Mouse (Mus musculus): Measurements from ENCODE around the gene Eepd1.

Eepd1 gene

GRCm38 (mm10) chr9:25490278-25491145 lies 9.2 kb downstream of the Eepd1 start:
- no peak for DNase-seq

GRCm38 (mm10) chr9:25493918-25494317 lies 12.6 kb downstream of the Eepd1 start:
- no peak for DNase-seq

DNA sequence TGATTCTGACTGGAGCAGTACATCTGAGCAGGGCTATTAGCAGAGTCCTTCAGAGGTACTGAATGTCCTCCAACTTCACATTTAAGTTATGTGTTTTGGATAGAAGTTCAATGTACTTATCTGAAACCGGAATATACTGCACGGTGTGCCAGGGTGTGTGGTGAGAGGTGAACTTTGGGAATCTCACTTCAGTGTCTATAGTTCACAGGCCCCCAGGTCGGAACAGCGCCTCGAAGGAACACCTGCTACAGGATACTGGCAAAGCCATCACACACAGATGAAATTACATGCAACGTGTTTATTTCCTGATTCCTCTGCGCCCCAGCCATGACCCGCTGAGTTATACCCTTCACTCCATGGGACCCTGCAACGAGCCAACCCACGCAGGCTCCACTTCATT lies 14.3 kb downstream of the Eepd1 start:
- DNase-seq: no peak

DNA sequence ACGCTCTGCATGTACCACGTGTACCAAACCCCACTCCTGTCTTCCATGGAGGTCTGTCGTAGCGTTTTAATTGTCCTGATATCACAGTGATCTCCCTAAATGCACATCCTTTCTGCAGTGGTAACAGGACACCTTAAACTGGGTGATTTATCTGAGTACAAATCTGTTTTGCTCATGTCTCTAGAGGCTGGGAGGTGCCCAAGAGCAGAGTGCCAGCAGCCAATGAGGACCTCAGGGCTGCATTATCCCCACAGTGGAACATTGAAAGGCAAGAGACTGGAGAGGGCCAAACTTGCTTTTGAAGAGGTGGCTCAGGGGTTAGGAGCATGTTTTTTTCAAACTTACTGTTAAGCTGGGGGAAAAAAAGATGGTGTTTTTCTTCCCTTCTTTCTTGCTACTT lies 14.8 kb downstream of the Eepd1 start:
- no peak for DNase-seq

DNA sequence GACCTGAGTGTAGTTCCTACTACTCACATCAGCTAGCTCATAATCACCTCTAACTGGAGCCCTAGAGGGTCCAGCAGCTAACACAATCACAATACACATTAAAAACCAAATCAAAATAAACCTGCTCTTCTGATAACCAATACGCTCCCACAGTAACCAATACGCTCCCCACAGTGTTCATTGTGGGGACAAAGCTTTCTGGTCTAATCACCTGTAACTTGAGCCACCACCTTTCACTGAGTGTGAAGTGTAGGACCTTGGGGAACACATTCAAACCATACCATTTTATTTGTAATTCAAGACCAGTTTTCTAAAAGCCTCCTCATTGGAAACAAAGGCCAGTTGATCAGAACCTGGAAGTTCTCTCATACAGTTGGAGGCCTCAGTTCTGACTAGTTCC lies 15.4 kb downstream of the Eepd1 start:
- no peak for DNase-seq

GRCm38 (mm10) chr9:25498770-25499169 lies 17.4 kb downstream of the Eepd1 start:
- DNase-seq: peak; percentile 37

DNA sequence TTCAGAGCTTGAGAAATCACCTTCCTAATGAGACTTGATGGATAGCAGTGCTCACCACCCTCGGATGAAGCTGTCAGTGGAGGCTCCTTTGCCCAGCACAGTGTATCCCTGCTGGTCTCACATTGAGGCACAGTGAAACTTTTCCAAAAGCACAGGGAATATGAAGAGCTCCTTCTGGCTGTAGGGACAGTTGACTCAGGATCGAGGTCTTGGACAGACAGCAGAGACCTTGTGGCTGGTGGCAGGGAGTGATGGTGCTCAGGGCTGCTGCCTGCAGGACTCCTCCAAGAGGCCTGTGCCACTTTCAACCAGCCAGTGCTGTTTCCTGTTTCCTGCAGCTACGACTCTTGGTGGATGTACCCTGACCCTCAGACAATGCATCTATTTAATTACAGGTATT lies 18.0 kb downstream of the Eepd1 start:
- DNase-seq: no peak

GRCm38 (mm10) chr9:25500031-25500430 lies 18.7 kb downstream of the Eepd1 start:
- no peak for DNase-seq

DNA sequence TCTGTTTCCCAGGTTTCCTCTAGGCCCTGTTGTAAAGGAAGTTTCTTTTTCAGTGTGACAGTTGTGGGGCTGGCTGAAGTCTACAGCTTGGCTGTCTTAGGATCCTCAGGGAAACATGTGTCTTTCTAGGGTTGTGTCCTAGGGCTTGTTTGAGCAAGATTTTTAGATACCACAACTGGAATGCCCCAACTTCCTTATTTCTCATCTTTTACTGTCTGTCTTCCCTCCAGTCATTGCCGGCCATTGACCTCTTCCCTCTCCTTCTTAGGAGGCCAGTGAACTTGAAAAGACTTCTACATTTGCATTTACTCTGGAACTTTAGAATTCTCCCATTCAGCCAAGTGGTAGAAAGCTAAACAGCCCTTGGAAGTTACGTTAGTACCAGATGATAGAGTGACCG lies 27.5 kb downstream of the Eepd1 start:
- DNase-seq: no peak

DNA sequence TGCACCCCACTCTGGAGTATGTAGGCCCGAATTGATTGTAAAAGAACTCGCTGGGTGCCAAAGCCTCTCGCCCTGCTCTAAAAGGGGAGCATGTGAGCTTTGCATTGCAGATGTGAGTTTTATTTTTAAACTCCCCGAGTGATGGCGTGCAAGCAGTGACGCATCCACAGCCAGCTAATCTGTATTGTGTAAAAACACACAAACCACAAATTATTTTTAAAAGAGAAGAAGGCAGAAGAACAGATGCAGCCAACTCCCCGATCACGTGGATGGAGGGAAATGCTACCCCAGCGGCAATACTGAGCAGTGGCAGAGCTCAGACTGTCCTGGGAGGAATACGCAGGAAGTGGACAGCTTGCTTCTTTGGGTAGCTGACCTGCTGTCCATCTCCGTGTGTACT lies 29.2 kb downstream of the Eepd1 start:
- no peak for DNase-seq

- DNase-seq: peak; percentile 12
Measured at GRCm38 (mm10) chr9:25513050-25513449, 31.7 kb downstream of the Eepd1 start.

DNA sequence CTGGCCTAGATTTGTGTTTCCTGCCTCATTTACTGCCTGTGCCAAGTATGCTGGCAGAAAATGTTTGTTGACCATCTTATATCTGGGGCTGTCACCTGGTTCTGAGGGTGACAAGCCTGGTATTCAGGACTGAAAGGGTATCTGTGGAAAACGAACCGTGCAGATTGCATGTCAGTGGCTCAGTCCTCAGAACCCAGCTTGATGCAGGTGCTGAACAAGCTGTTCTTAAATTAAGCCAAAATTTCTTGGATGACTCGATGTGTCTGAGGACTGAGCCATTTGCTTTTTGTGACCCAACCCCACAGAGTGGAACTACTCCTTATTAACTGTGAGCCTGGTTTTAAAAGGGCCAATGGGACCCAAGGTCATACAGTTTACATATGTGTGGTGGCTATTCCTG lies 32.2 kb downstream of the Eepd1 start:
- DNase-seq: no peak

GRCm38 (mm10) chr9:25516640-25517039 lies 35.3 kb downstream of the Eepd1 start:
- DNase-seq: no peak

DNA sequence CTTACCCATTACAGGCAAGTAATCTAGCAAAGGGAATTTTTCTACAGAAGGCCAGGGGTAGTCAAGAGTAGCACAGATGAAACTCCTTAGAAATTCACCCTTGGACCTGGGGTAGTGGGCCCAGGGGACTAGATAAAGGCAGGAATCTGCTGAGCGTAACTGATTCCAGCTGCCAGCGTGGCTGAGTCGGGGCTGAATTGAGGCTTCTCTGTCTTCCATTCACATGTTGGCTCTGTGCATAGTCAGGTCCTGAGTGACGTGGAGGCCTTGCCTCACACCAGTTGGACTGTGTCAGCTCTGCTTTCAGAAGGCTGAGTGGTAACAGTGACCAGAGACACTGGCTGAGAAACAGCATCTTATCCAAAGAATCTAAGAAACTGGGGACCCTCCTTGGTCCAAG lies 36.6 kb downstream of the Eepd1 start:
- no peak for DNase-seq

GRCm38 (mm10) chr9:25519193-25519592 lies 37.8 kb downstream of the Eepd1 start:
- DNase-seq: peak; percentile 8

- no peak for DNase-seq
Measured at GRCm38 (mm10) chr9:25520826-25521225, 39.5 kb downstream of the Eepd1 start.

DNA sequence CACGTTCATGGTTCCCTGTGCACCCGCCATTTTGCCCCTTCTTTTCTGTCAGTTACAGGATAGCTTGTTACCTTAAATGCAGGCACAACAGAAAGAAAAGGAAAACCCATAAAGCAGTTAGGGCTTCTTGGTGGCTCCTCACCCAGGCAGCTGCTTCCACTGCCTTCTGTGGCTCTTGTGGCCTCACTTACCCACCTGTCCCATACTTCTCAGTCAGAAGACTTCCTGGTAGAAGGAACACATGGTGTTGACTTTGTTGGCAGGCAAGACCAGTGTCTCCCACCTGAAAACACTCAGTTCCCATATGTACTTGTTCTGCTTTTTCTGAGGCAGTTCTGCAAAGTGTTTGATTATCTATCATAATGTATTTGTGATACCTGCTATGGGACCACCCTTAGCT lies 40.5 kb downstream of the Eepd1 start:
- DNase-seq: no peak

DNA sequence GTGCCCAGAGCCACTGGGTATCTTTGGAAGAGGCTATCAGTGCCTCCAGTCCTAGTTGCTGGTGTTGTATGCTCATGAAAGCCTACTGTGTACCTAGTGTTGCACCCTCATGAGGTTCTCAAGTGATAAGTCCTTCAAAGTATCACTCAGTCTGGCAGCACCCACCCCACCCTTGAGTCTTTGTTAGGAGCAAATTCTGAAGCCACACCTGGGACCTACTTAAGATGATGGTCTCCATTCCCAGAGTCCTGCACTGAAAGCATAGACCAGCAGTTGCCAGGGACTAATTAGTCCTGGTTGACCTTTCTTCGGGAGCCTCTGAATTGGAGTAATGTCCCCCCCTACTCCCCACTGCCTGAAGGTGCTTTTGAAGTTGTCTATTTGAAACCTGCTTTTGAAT lies 45.2 kb downstream of the Eepd1 start:
- DNase-seq: no peak

DNA sequence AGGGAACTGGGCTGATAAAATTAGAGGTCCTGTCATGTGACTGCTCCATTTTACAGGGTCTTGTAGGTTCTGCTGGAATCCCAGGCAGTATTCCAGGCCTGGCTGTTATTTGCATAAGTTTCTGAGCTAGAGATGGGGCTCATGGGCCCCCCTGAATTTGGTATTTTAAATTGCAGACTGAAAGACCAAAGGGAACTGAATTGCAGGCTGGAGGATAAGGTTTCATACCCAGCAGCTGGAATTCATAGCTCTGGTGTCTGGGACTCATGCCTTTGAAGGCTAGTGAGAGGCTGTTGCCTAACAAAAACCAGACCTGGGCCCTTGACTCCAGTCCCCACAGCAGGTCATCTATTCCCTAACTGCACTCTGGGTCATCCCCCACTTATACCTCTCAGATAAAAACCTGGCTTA lies 45.6 kb downstream of the Eepd1 start:
- no peak for DNase-seq

DNA sequence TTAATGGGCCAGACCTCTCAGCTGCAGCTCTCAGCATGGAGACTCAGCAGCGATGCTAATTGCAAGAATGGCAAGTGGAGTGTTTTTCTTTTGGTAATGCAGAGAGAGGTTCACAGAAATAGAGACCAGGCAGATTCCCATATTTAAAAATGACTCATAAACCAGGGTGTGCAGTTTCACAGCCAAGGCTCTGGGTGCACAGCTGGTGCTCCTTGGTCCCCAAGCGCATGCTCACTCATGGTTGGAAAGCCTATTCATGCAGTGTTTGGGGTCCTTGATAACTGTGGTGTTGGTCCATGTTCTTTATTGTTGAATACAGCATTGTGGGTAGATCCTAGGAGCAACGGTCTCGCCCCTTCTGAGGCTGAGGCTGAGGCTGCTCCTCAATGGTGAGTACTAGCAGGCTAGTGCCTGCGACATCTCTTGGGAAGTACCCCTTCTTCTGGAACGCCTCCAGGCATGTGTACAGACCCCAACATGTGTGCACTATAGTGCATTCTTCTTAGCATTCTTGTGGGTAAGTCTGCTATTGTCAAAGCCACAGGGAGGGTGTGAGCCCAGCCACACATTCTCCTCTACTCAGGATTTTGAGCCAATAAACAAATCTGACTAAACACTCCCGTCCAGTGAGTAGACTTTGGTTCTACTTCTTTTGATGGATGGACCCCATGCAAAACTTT lies 46.2 kb downstream of the Eepd1 start:
- DNase-seq: no peak

- DNase-seq: no peak
Measured at GRCm38 (mm10) chr9:25531627-25532026, 50.3 kb downstream of the Eepd1 start.

DNA sequence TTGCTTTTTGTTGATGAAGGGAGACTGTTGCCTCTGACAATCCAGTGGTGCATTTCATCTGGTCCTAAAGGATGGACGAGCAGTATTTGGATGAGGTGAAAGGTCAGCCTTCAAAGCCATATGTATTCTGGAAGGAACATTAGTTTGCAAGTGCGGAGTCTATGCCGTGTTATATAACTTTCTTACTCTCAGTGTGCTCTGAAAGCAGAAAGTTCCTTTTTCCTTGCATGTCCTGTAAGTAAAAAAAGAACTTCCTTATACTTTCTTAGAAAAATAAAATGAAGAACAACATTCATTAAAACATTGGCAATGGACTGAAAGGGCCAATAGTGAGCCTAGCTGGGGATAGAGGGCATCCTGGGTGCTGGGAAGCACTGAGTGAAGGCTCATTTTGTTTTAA lies 50.8 kb downstream of the Eepd1 start:
- no peak for DNase-seq

DNA sequence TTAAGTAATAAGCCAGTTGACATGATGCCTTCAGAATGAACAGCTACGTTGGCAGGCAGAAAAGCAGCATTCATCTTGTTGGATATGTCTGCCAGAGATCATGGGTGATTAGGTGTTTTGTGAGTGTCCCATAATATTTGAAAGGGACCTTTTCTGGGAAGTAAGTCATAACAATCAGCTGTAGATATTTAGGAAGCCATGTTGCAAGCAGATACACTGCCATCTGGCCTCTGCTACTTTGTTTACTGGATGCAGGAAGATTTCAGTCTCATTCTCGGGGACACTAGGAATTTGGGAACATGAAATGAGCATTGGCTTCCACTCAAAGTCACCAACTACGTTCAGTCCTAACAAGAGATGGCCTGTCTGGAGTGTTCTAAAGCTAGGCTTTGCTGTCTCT lies 54.1 kb downstream of the Eepd1 start:
- no peak for DNase-seq

GRCm38 (mm10) chr9:25539461-25539860 lies 58.1 kb downstream of the Eepd1 start:
- DNase-seq: no peak

DNA sequence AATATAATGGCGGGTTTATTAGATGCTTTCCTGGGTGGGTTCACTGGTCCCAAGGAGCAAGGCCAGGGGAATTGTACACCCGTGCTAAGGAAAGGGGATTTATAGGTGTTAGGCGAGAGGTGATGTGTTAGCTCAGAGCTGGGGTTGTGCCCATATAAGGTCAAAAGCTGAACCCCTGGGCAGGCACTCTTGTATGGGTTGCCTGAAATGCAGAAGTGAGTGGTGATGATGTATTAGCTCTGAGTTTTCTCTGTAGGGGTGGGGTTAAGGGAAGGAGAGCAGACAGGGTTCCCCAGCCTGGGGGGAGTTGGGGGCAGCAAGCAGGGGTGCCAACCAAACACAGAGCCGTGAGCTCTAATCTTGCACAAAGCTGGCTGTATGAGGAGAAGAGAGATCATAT lies 60.0 kb downstream of the Eepd1 start:
- DNase-seq: no peak

Measured in kidney, adult 11 months (tissue).